Mouse (Mus musculus) B cell, adult 2 months (primary cell): ENCODE results near the gene Taldo1.

Experiments used
- DNase-seq, 2 experiments: peaks; one replicate each; pipeline ENCODE4 v3.0.0; 2022

Gene Taldo1

GRCm38 (mm10) chr7:141426948-141427730 is 35.1 kb downstream of the Taldo1 start:
- no peak for DNase-seq

DNA sequence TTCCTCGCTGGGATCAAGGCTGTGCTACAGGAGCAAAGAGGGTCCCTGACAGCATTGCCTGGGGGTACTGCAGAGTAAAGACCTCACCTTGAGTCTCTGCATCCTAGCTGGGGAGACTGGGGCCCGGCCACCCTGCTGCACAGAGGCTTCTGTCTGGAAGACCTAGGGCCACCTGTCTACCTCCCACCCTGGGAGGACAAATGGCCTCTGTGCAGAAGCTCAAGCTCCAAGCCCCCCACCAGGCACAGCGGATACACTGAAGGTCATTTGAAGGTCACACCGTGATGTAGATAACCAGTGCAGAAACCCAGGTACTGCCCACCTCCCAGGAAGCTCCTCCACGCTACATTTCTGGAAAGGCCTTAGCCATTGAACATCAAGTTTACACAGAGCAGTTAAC is 36.7 kb downstream of the Taldo1 start:
- DNase-seq = no peak

DNA sequence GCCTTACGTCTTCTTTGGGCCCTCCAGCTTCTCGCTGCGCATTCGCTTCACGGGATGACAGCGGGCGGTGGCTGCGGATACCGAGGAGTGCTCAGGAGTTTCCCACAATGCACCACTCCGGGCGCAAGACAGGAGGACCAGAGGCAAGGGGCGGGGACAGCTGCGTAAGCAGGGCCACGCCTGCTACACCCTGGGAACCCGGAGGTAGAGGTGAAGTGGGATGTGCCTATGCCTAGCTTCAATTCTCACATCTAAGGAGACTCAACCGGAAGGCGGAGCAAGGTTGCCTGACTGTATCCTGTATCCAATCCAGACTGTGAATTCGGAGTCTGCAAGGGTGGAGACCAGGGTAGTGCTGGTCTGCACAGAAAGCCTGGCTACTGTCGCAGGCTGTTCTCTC is 37.3 kb downstream of the Taldo1 start, which contains the start of gene Cend1:
TSS of gene Cend1 (minus strand) at position 182 of the 400 bp plus-strand sequence.
- DNase-seq = no peak

DNA sequence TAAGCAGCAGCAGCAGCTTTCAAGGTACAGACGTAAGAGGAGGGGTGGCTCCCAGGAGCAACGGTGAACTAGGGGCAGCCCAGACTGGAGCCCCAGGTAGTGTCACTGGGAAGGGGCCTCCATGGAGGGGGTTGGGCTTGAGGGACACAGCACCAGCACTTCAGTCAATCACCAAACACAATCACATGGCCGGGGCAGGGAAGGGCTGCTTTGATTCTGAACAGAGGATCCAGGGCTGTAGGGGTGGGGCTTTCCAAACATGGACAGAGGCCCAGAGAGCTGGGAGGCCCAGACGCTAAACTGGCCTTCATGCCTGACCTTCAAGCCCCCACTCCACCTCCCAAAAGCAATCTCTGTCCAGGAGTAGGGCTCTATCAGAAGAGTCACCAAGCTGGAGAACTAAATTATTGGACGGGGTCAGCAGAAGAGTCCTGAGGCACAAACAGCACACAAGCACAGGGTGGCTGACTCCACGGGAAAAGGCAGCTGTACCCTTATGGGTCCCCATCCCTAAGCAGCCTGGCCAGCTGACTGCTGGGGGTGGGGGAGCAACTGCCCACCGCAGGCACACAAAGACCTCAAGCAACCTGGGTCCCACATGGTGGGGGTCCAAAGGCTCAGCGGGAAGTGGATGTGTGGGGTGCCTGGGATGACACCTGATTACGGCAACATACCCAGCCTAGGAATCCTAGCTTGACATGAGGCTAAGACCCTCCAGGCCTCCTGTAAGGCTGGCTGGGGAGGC is 38.0 kb downstream of the Taldo1 start:
- DNase-seq = no peak

- no peak for DNase-seq
Measured at GRCm38 (mm10) chr7:141430585-141431240, 38.7 kb downstream of the Taldo1 start.

DNA sequence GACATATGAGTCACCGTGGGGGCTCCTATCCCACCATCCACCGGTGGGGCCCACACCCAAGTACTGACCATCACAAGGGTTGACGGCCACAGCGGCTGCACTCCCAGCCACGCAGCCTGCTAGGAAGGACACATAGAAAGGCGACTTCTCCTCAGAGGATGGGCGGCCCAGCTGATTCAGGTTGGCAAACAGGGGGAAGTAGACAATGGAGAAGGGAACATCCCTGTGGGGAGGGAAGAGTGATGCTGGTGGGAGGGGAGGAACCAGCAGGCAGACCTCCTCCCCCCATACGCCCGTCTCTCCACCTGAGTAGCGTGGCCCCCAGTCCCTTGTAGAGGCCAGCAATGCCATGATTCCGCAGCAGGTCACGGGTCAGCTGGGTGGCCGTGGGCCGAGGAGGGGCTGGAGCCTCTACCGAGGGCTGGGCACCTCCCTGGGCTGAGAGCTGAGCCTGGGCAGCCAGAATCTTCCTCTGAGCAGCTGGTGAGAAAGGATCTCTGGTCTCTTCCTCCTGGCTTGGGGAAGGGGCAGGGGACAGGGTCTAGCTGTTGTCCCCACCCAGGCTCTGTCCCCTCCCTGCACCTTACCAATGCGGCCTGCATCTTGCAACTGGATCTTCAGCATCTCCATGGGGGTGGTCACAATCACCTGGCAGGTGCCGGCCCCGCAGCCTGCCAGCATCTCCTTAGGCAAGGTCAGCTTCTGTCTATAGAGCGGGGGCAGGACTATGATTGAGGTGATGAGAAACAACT is 39.6 kb downstream of the Taldo1 start:
- no peak for DNase-seq

- no peak for DNase-seq
Measured at GRCm38 (mm10) chr7:141432186-141432611, 40.2 kb downstream of the Taldo1 start.

DNA sequence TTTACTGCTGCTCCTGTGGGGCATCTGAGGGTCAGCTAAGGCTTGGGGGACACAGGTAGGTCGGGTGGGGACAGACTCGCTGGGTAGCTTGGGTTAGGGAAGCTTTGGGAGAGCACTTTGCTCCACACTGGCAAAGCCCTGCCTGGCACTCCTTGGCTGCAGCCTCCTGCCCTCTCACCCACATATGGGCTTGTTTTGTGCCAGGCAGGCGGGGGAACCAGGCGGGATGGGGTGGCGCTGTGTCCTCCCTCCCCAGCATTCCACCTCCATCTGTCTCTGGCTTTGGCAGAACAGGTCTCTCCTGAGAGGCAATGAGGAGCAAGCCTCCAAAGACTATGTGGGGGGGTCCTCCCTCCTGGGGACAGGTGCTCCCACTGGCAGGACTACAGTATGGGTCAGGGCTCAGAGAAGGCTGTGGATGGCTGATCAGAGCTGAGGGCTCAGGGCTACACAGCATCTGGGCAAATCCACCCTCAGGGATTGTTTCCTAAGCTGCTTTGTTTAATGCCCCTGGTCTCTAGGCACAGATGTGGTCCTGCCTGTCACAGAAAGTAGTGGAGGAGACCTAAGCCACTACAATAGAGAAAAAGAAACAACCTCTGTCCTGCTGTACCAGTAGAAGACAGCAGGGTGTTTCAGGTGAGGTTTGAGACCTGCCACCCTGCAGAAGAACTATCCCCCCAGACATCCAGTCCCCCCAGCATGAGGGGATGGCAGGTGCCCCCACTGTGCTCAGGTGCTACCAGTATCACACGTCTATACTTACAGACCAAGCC is 40.9 kb downstream of the Taldo1 start:
- DNase-seq = no peak

DNA sequence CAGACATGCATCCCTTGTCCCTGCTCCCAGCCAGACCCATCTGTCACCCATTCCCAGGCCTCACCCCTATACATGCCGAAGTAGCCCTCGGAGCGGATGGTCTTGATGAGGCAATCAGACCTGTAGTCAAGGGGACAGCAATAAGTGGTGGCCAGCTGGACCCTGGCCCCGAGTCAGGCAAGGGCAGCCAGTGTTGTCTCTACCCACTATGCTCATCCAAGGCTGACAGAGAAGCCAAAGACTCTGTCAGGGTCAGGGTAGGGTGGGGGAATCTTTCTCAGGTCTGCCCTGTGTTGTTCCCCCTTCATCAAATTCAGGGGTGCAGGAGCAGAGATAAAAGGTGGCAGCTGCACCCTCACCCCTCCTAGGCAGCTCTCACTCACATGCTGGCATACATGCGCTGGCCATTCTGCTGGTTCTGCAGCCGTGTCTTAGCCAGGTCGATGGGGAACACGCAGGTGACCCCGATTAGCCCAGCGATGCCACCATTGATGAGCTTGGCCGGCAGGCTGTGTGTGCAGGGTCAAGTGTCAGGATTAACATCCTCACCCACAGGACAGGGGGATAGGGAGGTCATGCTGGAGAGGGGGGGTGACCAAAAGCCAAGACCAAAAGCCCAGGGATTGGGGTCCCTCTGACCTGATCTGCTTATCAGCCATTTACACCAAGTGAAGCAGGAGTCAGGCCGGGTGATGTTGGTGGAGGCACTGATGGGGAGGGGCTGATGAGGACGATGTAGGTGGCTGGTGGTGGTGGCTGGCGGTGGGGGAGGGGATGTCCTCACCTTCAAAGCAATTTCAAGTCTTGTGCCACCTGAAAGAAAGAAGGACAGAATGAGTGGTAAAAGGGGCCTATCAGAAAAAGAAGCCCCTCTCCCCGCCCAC is 41.8 kb downstream of the Taldo1 start:
- DNase-seq = no peak

- no peak for DNase-seq
Measured at GRCm38 (mm10) chr7:141434464-141434863, 42.5 kb downstream of the Taldo1 start.

GRCm38 (mm10) chr7:141435129-141435855 is 43.3 kb downstream of the Taldo1 start:
- peak; percentile 62 to 67 for DNase-seq

GRCm38 (mm10) chr7:141435856-141436522 is 44.0 kb downstream of the Taldo1 start:
- no peak for DNase-seq

GRCm38 (mm10) chr7:141436523-141436892 is 44.5 kb downstream of the Taldo1 start:
- DNase-seq = no peak

- peak; percentile 89 to 90 for DNase-seq
Measured at GRCm38 (mm10) chr7:141437178-141438120, 45.5 kb downstream of the Taldo1 start, which contains the start of gene Slc25a22. Gene Slc25a22 (minus strand): TSS chr7:141437892.

- no peak for DNase-seq
Measured at GRCm38 (mm10) chr7:141438201-141438968, 46.4 kb downstream of the Taldo1 start.

DNA sequence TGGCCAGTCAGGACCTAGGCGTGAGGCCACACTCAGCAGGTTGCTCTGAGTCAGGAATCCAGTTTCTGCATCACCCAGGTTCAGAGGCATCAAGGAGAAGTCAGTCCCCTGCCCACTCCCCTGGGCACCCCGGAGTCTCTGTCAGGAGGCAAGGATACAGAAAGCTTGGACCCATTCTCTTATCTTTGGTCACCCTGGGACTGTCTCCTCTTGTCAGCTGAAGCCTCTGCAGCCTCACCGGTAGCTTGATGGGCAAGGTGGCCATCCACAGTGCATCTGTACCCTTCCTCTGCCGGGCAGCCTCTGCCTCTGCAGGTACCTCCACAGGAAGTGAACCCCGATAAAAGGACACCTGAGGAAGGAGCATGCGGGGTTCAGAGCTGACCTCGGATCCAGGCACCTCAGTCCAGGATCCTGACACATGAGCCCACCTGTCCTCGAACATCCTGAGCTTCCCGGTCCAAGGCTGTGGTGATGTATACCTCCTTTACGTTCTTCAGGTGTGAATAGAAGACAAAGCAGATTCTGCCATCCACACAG is 47.2 kb downstream of the Taldo1 start:
- no peak for DNase-seq

DNA sequence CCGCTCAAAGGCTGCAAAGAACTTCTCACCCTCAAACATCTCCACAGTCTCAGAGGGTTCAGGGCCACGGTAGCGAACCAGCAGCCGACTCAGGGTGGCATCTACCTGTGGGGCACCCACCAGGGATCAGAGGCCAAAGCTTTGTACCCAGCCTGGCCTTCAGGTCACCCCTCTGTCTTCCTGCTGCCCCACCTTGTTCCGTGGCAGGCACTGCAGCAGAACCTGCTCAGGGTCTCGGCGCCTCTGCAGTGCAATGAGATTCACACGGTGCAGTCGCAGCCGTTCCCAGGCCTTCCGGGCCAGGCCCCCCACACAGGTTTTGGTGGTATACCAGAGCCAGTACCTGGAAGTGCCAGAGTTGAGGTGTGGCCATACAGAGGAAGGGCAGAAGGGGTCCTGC is 47.8 kb downstream of the Taldo1 start:
- no peak for DNase-seq
